21 mouse cellular contexts compared by ENCODE assay signal in genomic region chr19:24793545-24794139, GRCm38 (mm10).
DNase-seq lines count a peak whose midpoint lies in the region; ATAC-seq lines count a peak whose summit lies in the region.
"Had no signal": no experiment of that assay in that cellular context is flagged by ENCODE, and none has a peak within 500 bp of the region (broad histone marks: within the 10 kb centered on the region; RNA-seq: fewer than 3 reads in every experiment).

No protein-coding gene starts in this region.

- H3K27me3 ChIP-seq in erythroblast, embryonic 14.5 days (ENCODE audit: control insufficient read depth) = peaks cover 11% of the 10 kb centered on the region
- H3K27me3 ChIP-seq in heart, embryonic 14.5 days (ENCODE audit: control insufficient read depth, insufficient read depth, low read length) = no peaks in the 10 kb centered on the region
- H3K27me3 ChIP-seq in liver, embryonic 12.5 days (replicated peaks) = peaks cover 5% of the 10 kb centered on the region
- H3K27me3 ChIP-seq: forebrain, embryonic 15.5 days; hindbrain, embryonic 12.5 days; Patski had no signal

- H3K4me1 ChIP-seq in erythroblast, embryonic 14.5 days (ENCODE audit: control insufficient read depth) = peaks cover 44% of the 10 kb centered on the region
- H3K4me1 ChIP-seq in heart, embryonic 14.5 days (ENCODE audit: control insufficient read depth in 2 of 2, insufficient read depth in 2 of 2, low read length in 2 of 2) = peaks cover 19 to 29% of the 10 kb centered on the region in 2 experiments
- peaks cover 63% of the 10 kb centered on the region for H3K4me1 ChIP-seq in liver, embryonic 12.5 days
- H3K4me1 ChIP-seq: forebrain, embryonic 15.5 days; hindbrain, embryonic 12.5 days; limb, embryonic 12.5 days had no signal

- intact Hi-C loops in heart, postnatal 10 days (cut with DNase I) = loop anchor here (5.0 kb wide), 1 partner anchor 86 kb away; no protein-coding TSS in a partner anchor
- intact Hi-C loops in gastrocnemius, postnatal 14 days (cut with DNase I; ENCODE audit: low total_unique reads) = no loop called here

- DNase-seq in heart, postnatal 10 days = no peak
- no peak for DNase-seq in gastrocnemius, adult 8-10 months (ENCODE audit: low spot score in 2 of 2)
- DNase-seq in gastrocnemius, postnatal 14 days = no peak
- DNase-seq: adrenal gland, adult 8-10 months; cerebellum, postnatal 36 days; gastrocnemius, postnatal 36 days; kidney, postnatal 10 days; right cerebral cortex, postnatal 4 days; thymus, adult 2 months had no signal

- no peaks in the 10 kb centered on the region for H3K36me3 ChIP-seq in erythroblast, embryonic 14.5 days (ENCODE audit: control insufficient read depth)
- H3K36me3 ChIP-seq in heart, embryonic 14.5 days (ENCODE audit: control insufficient read depth, insufficient read depth, low read length) = peaks cover 4% of the 10 kb centered on the region; the same call in 1 of the 2 replicates
- no peaks in the 10 kb centered on the region for H3K36me3 ChIP-seq in liver, embryonic 12.5 days
- H3K36me3 ChIP-seq: forebrain, embryonic 15.5 days; hindbrain, embryonic 12.5 days; limb, embryonic 12.5 days had no signal

- no peak for ATAC-seq in erythroblast, adult 5-6 weeks (replicated peaks; ENCODE audit: low FRiP score, poor library complexity, severe bottlenecking)
- ATAC-seq in heart, embryonic 14.5 days (ENCODE audit: insufficient number of reproducible peaks, insufficient read depth, low FRiP score, low read depth) = no peak
- peak; percentile 36 for ATAC-seq in liver, embryonic 12.5 days
- ATAC-seq in megakaryocyte-erythroid progenitor cell, adult 5-6 weeks (replicated peaks; ENCODE audit: low FRiP score, low TSS enrichment, poor library complexity, severe bottlenecking) = peak; percentile 73
- ATAC-seq: forebrain, embryonic 15.5 days; inflammation-experienced regulatory T-cells, adult 6 months; Patski had no signal

- WGBS in heart, embryonic 14.5 days = 29% methylated on average over 9 of the region's 9 CpGs
- 23% methylated on average over 9 of the region's 9 CpGs for WGBS in liver, embryonic 12.5 days (ENCODE audit: insufficient replicate concordance)

- peak overlapping the region in 1 of 2 experiments; percentile 59; a peak in 2 of 4 replicates for H3K27ac ChIP-seq in heart, embryonic 14.5 days (replicated peaks in 1 of 2; ENCODE audit: control insufficient read depth in 1 of 2, insufficient read depth in 1 of 2, low read depth in 2 of 2, low read length in 2 of 2)
- peak overlapping the region; percentile 97 for H3K27ac ChIP-seq in liver, embryonic 12.5 days
- H3K27ac ChIP-seq: forebrain, embryonic 15.5 days; hindbrain, embryonic 12.5 days; limb, embryonic 12.5 days had no signal

- peak overlapping the region; percentile 17; the same call in 1 of the 2 replicates for H3K4me2 ChIP-seq in heart, embryonic 14.5 days (ENCODE audit: low read length)
- peak overlapping the region; percentile 61 for H3K4me2 ChIP-seq in liver, embryonic 12.5 days
- H3K4me2 ChIP-seq: forebrain, embryonic 15.5 days; hindbrain, embryonic 12.5 days; limb, embryonic 12.5 days; lung, embryonic 14.5 days; midbrain, embryonic 11.5 days had no signal

- H3K9me3 ChIP-seq in erythroblast, embryonic 14.5 days (ENCODE audit: control insufficient read depth, low read length) = no peaks in the 10 kb centered on the region
- H3K9me3 ChIP-seq in heart, embryonic 14.5 days (ENCODE audit: control insufficient read depth, low read length) = no peaks in the 10 kb centered on the region
- H3K9me3 ChIP-seq in liver, embryonic 12.5 days (replicated peaks) = no peaks in the 10 kb centered on the region
- H3K9me3 ChIP-seq: forebrain, embryonic 15.5 days; hindbrain, embryonic 12.5 days; limb, embryonic 12.5 days had no signal

- no peak overlapping the region for H3K9ac ChIP-seq in heart, embryonic 14.5 days (ENCODE audit: low read length)
- peak overlapping the region; percentile 54; the same call in 1 of the 2 replicates for H3K9ac ChIP-seq in liver, embryonic 12.5 days
- H3K9ac ChIP-seq: forebrain, embryonic 15.5 days; hindbrain, embryonic 12.5 days; limb, embryonic 12.5 days; lung, embryonic 14.5 days had no signal

- peak overlapping the region; percentile 27 for H3K4me3 ChIP-seq in erythroblast, embryonic 14.5 days (replicated peaks)
- H3K4me3 ChIP-seq in heart, embryonic 14.5 days (ENCODE audit: control insufficient read depth in 1 of 2, insufficient read depth in 1 of 2, low read depth in 1 of 2, low read length in 2 of 2) = no peak overlapping the region
- peak overlapping the region; percentile 16 for H3K4me3 ChIP-seq in liver, embryonic 12.5 days
- H3K4me3 ChIP-seq: forebrain, embryonic 15.5 days; hindbrain, embryonic 12.5 days; limb, embryonic 12.5 days had no signal

Comparison
In these comparisons a context has a peak if more than half of its experiments do, and no peak if none do; other contexts are left out.
1. H3K4me3 ChIP-seq: peak in erythroblast, embryonic 14.5 days (single experiment) and liver, embryonic 12.5 days (single experiment); none in heart, embryonic 14.5 days (0 of 2).
2. ATAC-seq: peak in liver, embryonic 12.5 days (single experiment) and megakaryocyte-erythroid progenitor cell, adult 5-6 weeks (single experiment); none in erythroblast, adult 5-6 weeks (single experiment) and heart, embryonic 14.5 days (single experiment).